Mouse (Mus musculus) CH12.LX (cell line): Measurements from ENCODE around the gene Ppp6r3. TPM values are rescaled to one million over a fixed set of nuclear protein-coding genes. Genes with fewer than 3 reads are reported as not detected.

Experiments
- DNase-seq: peaks from one replicate; pipeline ENCODE4 v3.0.0-alpha.2; 2013; ENCODE audit errors: extremely low read depth
- H3K27ac ChIP-seq: 2 replicates; pipeline ENCODE4 v1.5.1; 2012; ENCODE audit warnings: low read depth, mild to moderate bottlenecking, control low read depth, moderate library complexity; ENCODE audit not compliant: insufficient read depth
- H3K27me3 ChIP-seq: replicated peaks from 2 replicates; pipeline ENCODE3; 2012; ENCODE audit warnings: inconsistent platforms
- H3K36me3 ChIP-seq, 2 experiments: replicated peaks in 1 of 2; 2 replicates each; pipeline versions ENCODE3 to v1.6.1; 2012; ENCODE audit warnings: inconsistent platforms in 1 of 2, low read length in 1 of 2, mild to moderate bottlenecking in 1 of 2, mixed read lengths in 1 of 2, moderate library complexity in 1 of 2; ENCODE audit not compliant: control insufficient read depth in 1 of 2, insufficient read depth in 1 of 2
- H3K4me1 ChIP-seq, 2 experiments: 2 replicates each; pipeline ENCODE4 v1.6.1; 2012; ENCODE audit warnings: inconsistent platforms in 1 of 2, moderate library complexity in 1 of 2; ENCODE audit not compliant: insufficient read depth in 2 of 2, control insufficient read depth in 1 of 2
- H3K4me2 ChIP-seq: 2 replicates; pipeline ENCODE4 v1.6.1; 2012; ENCODE audit warnings: low read depth, mild to moderate bottlenecking, control low read depth; ENCODE audit not compliant: poor library complexity, insufficient read depth, severe bottlenecking
- H3K4me3 ChIP-seq, 3 experiments: fragments of 150-350 bp in 1 of 3; sonication (generic) in 1 of 3; replicated peaks in 1 of 3; 2 replicates each; pipeline versions ENCODE3 to v1.5.1; 2011 to 2012; ENCODE audit warnings: low read depth in 2 of 3, low read length in 2 of 3, mild to moderate bottlenecking in 2 of 3, moderate library complexity in 2 of 3, control low read depth in 1 of 3, improper control_type of control experiment in 1 of 3, inconsistent platforms in 1 of 3, mixed read lengths in 1 of 3; ENCODE audit not compliant: poor library complexity in 1 of 3
- H3K79me2 ChIP-seq: replicated peaks from 2 replicates; pipeline ENCODE4 v1.6.1; 2012; ENCODE audit warnings: mild to moderate bottlenecking, moderate library complexity; ENCODE audit not compliant: control insufficient read depth, poor library complexity, insufficient read depth, severe bottlenecking; ENCODE audit errors: extremely low read depth
- H3K9ac ChIP-seq: 2 replicates; pipeline ENCODE4 v1.6.1; 2012; ENCODE audit warnings: low read depth, mild to moderate bottlenecking, control low read depth, moderate library complexity; ENCODE audit not compliant: insufficient read depth
- H3K9me3 ChIP-seq: replicated peaks from 2 replicates; pipeline ENCODE3; 2012; ENCODE audit warnings: low read length, inconsistent platforms, mixed read lengths
- CTCF ChIP-seq, 2 experiments: IDR thresholded peaks in 1 of 2; conservative IDR thresholded peaks in 1 of 2; 2 replicates each; pipeline ENCODE4 v1.5.1; 2011 to 2012; ENCODE audit warnings: low read depth in 2 of 2, low read length in 2 of 2, improper control_type of control experiment in 1 of 2, inconsistent platforms in 1 of 2, mild to moderate bottlenecking in 1 of 2, moderate library complexity in 1 of 2
- E2F4 ChIP-seq: IDR thresholded peaks from 2 replicates; pipeline ENCODE4 v1.6.1; 2011; ENCODE audit warnings: low read depth, low read length, improper control_type of control experiment; ENCODE audit not compliant: insufficient replicate concordance
- GABPA ChIP-seq: IDR thresholded peaks from 2 replicates; pipeline ENCODE4 v1.6.1; 2012; ENCODE audit warnings: low read depth, low read length, improper control_type of control experiment, inconsistent platforms; ENCODE audit not compliant: insufficient replicate concordance
- HCFC1 ChIP-seq: IDR thresholded peaks from 2 replicates; pipeline ENCODE4 v1.6.1; 2012; ENCODE audit warnings: low read depth, mild to moderate bottlenecking, inconsistent platforms, low read length, improper control_type of control experiment
- JUN ChIP-seq: IDR thresholded peaks from 2 replicates; pipeline ENCODE4 v1.6.1; 2011; ENCODE audit warnings: low read depth, mild to moderate bottlenecking, low read length, improper control_type of control experiment, moderate library complexity; ENCODE audit not compliant: insufficient read depth
- KAT2A ChIP-seq: IDR thresholded peaks from 2 replicates; pipeline ENCODE4 v1.6.1; 2012; ENCODE audit warnings: low read length, improper control_type of control experiment, inconsistent platforms; ENCODE audit not compliant: insufficient replicate concordance
- MAFK ChIP-seq: IDR thresholded peaks from 2 replicates; pipeline ENCODE4 v1.6.1; 2011; ENCODE audit warnings: low read length, improper control_type of control experiment; ENCODE audit not compliant: insufficient replicate concordance
- MAZ ChIP-seq: IDR thresholded peaks from 2 replicates; pipeline ENCODE4 v1.6.1; 2012; ENCODE audit warnings: low read depth, mild to moderate bottlenecking, inconsistent platforms, low read length, improper control_type of control experiment, moderate library complexity
- MYC ChIP-seq: IDR thresholded peaks from 2 replicates; pipeline ENCODE4 v1.6.1; 2011; ENCODE audit warnings: low read depth, mild to moderate bottlenecking, improper control_type of control experiment, low read length
- NELFE ChIP-seq: IDR thresholded peaks from 2 replicates; pipeline ENCODE4 v1.6.1; 2011; ENCODE audit warnings: low read depth, low read length, improper control_type of control experiment
- PAX5 ChIP-seq: IDR thresholded peaks from 2 replicates; pipeline ENCODE4 v1.6.1; 2012; ENCODE audit warnings: low read length, inconsistent platforms, mixed read lengths
- POLR2A ChIP-seq: IDR thresholded peaks from 2 replicates; pipeline ENCODE4 v1.6.1; 2011; ENCODE audit warnings: low read depth, mild to moderate bottlenecking, improper control_type of control experiment, low read length
- POLR2AphosphoS2 ChIP-seq: IDR thresholded peaks from 2 replicates; pipeline ENCODE4 v1.6.1; 2011; ENCODE audit warnings: low read depth, low read length, improper control_type of control experiment
- RCOR1 ChIP-seq: conservative IDR thresholded peaks from 2 replicates; pipeline ENCODE4 v1.6.1; 2012; ENCODE audit warnings: low read depth, mild to moderate bottlenecking, inconsistent platforms, low read length, improper control_type of control experiment
- SIN3A ChIP-seq: IDR thresholded peaks from 2 replicates; pipeline ENCODE4 v1.6.1; 2012; ENCODE audit warnings: low read length, improper control_type of control experiment, inconsistent platforms
- SMC3 ChIP-seq: IDR thresholded peaks from 2 replicates; pipeline ENCODE4 v1.6.1; 2011; ENCODE audit warnings: low read depth, low read length, improper control_type of control experiment
- TCF12 ChIP-seq: IDR thresholded peaks from 2 replicates; pipeline ENCODE4 v1.6.1; 2014; ENCODE audit warnings: low read depth, mild to moderate bottlenecking, inconsistent platforms, low read length, improper control_type of control experiment
- USF1 ChIP-seq: IDR thresholded peaks from 2 replicates; pipeline ENCODE4 v1.6.1; 2014; ENCODE audit warnings: low read depth, mild to moderate bottlenecking, inconsistent platforms, low read length, improper control_type of control experiment
- USF2 ChIP-seq: conservative IDR thresholded peaks from 2 replicates; pipeline ENCODE4 v1.6.1; 2011; ENCODE audit warnings: low read depth, low read length, improper control_type of control experiment
- dilution Hi-C: fragments of 300-500 bp; cut with MboI; formaldehyde crosslinking; loops from 2 replicates; pipeline ENCODE4 v1.14.3; 2020; ENCODE audit warnings: low sequenced_read_pairs; ENCODE audit not compliant: extremely low pct_unique_long_range_greater_than_20kb, extremely low pct_ligation_motif_present
- in situ Hi-C: fragments of 300-500 bp; cut with MboI; formaldehyde crosslinking; loops from 3 replicates; pipeline ENCODE4 v1.14.3; 2019; ENCODE audit warnings: low sequenced_read_pairs, low pct_ligation_motif_present, low pct_unique_long_range_greater_than_20kb, mixed read lengths
- polyA plus RNA-seq: library from polyadenylated mRNA; unstranded; fragments of >175 nt; gene quantifications from 2 replicates; pipeline ENCODE4 v1.2.1, GENCODE M21; 2012; ENCODE audit warnings: low read depth; ENCODE audit not compliant: insufficient read length
- total RNA-seq, 2 experiments: library from RNA; depleted of rRNA; stranded (reverse); fragments of 300-350 nt in 1 of 2; fragments of >200 nt in 1 of 2; gene quantifications; 2 replicates each; pipeline ENCODE4 v1.2.3; 2012 to 2014

Gene Ppp6r3
- total and polyA plus RNA-seq, 3 experiments = 68.5 to 94.6 (median 72.3) TPM

- H3K36me3 ChIP-seq = no peaks in the 10 kb centered on the region
- H3K9ac ChIP-seq = no peak overlapping the region
- no peak overlapping the region for H3K4me3 ChIP-seq
- no peak overlapping the region for H3K4me2 ChIP-seq
- no peak for DNase-seq
- dilution Hi-C loops = no loop called here
- TF ChIP-seq NELFE = no peak
- no peak for TF ChIP-seq SIN3A
- no peak for TF ChIP-seq PAX5
- TF ChIP-seq SMC3 = no peak
- TF ChIP-seq RCOR1 = no peak
- TF ChIP-seq HCFC1 = no peak
- TF ChIP-seq POLR2A = no peak
- TF ChIP-seq USF2 = no peak
- no peak for TF ChIP-seq CTCF (conservative IDR thresholded peaks at IDR 0.05 in 1 of 2, IDR thresholded peaks at IDR 0.05 in 1 of 2; ENCODE audit: low read depth in 2 of 2, low read length in 2 of 2)
- TF ChIP-seq MAFK = no peak
- no peak for TF ChIP-seq JUN
- TF ChIP-seq POLR2AphosphoS2 = no peak
- TF ChIP-seq USF1 = no peak
- no peak for TF ChIP-seq MYC
- TF ChIP-seq KAT2A = no peak
- TF ChIP-seq GABPA = no peak
- TF ChIP-seq MAZ = no peak
- TF ChIP-seq E2F4 = no peak
- TF ChIP-seq TCF12 = no peak
- in situ Hi-C loops = no loop called here
- H3K4me1 ChIP-seq = peaks cover 2 to 5% of the 10 kb centered on the region in 2 experiments; a peak in 1 of 4 replicates
- H3K27ac ChIP-seq = no peak overlapping the region
- no peaks in the 10 kb centered on the region for H3K79me2 ChIP-seq
- peaks cover 2% of the 10 kb centered on the region for H3K9me3 ChIP-seq
- peaks cover 1% of the 10 kb centered on the region for H3K27me3 ChIP-seq
Measured at GRCm38 (mm10) chr19:3405531-3406281, 169.8 kb downstream of the Ppp6r3 start.

Other genes starting within 250 kb of the Ppp6r3 start
- gene Tesmin, start 186.9 kb downstream of the Ppp6r3 start, total RNA-seq (2012; rRNA removed) = 0.08 TPM in 1 of 2 replicates, not detected in the other
- gene Tesmin, start 186.9 kb downstream of the Ppp6r3 start, total RNA-seq (2014; rRNA removed) = 0.19 and 0.32 TPM in 2 replicates
- gene Tesmin, start 186.9 kb downstream of the Ppp6r3 start, polyA plus RNA-seq = 0.17 and 0.26 TPM in 2 replicates
- gene Gal, start 161.2 kb downstream of the Ppp6r3 start, total RNA-seq (2012; rRNA removed) = not detected in 2 replicates
- gene Gal, start 161.2 kb downstream of the Ppp6r3 start, total RNA-seq (2014; rRNA removed) = not detected in 2 replicates
- gene Gal, start 161.2 kb downstream of the Ppp6r3 start, polyA plus RNA-seq = not detected in 2 replicates
- gene Lrp5, start 110.8 kb upstream of the Ppp6r3 start, total RNA-seq (2012; rRNA removed) = 0.88 and 1.4 TPM in 2 replicates
- 0.13 and 0.32 TPM in 2 replicates for gene Lrp5, start 110.8 kb upstream of the Ppp6r3 start, total RNA-seq (2014; rRNA removed)
- gene Lrp5, start 110.8 kb upstream of the Ppp6r3 start, polyA plus RNA-seq = 0.93 and 1.1 TPM in 2 replicates
- 7.9 and 8.0 TPM in 2 replicates for gene 1810055G02Rik, start 132.5 kb upstream of the Ppp6r3 start, total RNA-seq (2012; rRNA removed)
- 4.9 and 5.6 TPM in 2 replicates for gene 1810055G02Rik, start 132.5 kb upstream of the Ppp6r3 start, total RNA-seq (2014; rRNA removed)
- 9.5 and 10.8 TPM in 2 replicates for gene 1810055G02Rik, start 132.5 kb upstream of the Ppp6r3 start, polyA plus RNA-seq
- 10.9 and 11.0 TPM in 2 replicates for gene Kmt5b, start 191.7 kb upstream of the Ppp6r3 start, total RNA-seq (2012; rRNA removed)
- gene Kmt5b, start 191.7 kb upstream of the Ppp6r3 start, total RNA-seq (2014; rRNA removed) = 13.9 and 15.1 TPM in 2 replicates
- 16.6 and 24.2 TPM in 2 replicates for gene Kmt5b, start 191.7 kb upstream of the Ppp6r3 start, polyA plus RNA-seq